Mouse (Mus musculus) heart, embryonic 10.5 days (tissue): ENCODE measurements at regions not wholly inside any gene's neighbourhood (a gene's known extent, or its start where the extent isn't known, plus 50 kb on each side); places are given as distances from the start of the nearest gene placed in this dataset.
"Not testable (repeated sequence)": the region's sequence is repeated elsewhere in the genome, so short reads cannot be mapped to it uniquely, and the experiment has no call there.

ENCODE experiments used
- DNase-seq: peaks from one replicate; pipeline ENCODE4 v3.0.0-alpha.2; 2017; ENCODE audit warnings: low spot score
- H3K27ac ChIP-seq: fragments of 300-500 bp; sonication (generic); 2 replicates; pipeline ENCODE4 v1.5.1; 2016; ENCODE audit warnings: mild to moderate bottlenecking
- H3K27me3 ChIP-seq: fragments of 300-500 bp; sonication (generic); 2 replicates; pipeline ENCODE4 v1.6.1; 2016; ENCODE audit warnings: mild to moderate bottlenecking; ENCODE audit not compliant: poor library complexity, insufficient read depth, severe bottlenecking
- H3K36me3 ChIP-seq: fragments of 300-500 bp; sonication (generic); 2 replicates; pipeline ENCODE4 v1.6.1; 2016; ENCODE audit warnings: mild to moderate bottlenecking, moderate library complexity
- H3K4me1 ChIP-seq: fragments of 300-500 bp; sonication (generic); 2 replicates; pipeline ENCODE4 v1.6.1; 2016; ENCODE audit warnings: mild to moderate bottlenecking
- H3K4me3 ChIP-seq: fragments of 300-500 bp; sonication (generic); 2 replicates; pipeline ENCODE4 v1.5.1; 2016; ENCODE audit warnings: mild to moderate bottlenecking, moderate library complexity
- H3K9me3 ChIP-seq: fragments of 300-500 bp; sonication (generic); 2 replicates; pipeline ENCODE4 v1.6.1; 2016; ENCODE audit warnings: mild to moderate bottlenecking, moderate library complexity
- WGBS: fragments of 180-500 bp; shearing (Covaris S2); methylation state at CpG from one replicate; pipeline ENCODE4 v1.1.7; 2016; 5-methylcytosine and 5-hydroxymethylcytosine counted together

GRCm38 (mm10) chr17:79538789-79539188 lies 72.9 kb upstream of the Rmdn2 start:
- H3K27me3 ChIP-seq = no peaks in the 10 kb centered on the region
- no peaks in the 10 kb centered on the region for H3K4me1 ChIP-seq
- 73% methylated on average over 4 of the region's 4 CpGs for WGBS
- no peak for DNase-seq
- no peak overlapping the region for H3K4me3 ChIP-seq
- no peak overlapping the region for H3K27ac ChIP-seq
- no peaks in the 10 kb centered on the region for H3K36me3 ChIP-seq
- H3K9me3 ChIP-seq = no peaks in the 10 kb centered on the region

GRCm38 (mm10) chr17:79540038-79540437 lies 71.6 kb upstream of the Rmdn2 start:
- no peak for DNase-seq
- 88% methylated on average over 1 of the region's 1 CpGs for WGBS
- Histone ChIP-seq H3K27me3 (no peaks in the 10 kb centered on the region), H3K27ac (no peak overlapping the region), H3K4me1 (no peaks in the 10 kb centered on the region; the same call in 1 of the 2 replicates), H3K4me3 (no peak overlapping the region), H3K36me3 (no peaks in the 10 kb centered on the region), H3K9me3 (no peaks in the 10 kb centered on the region)

- Histone ChIP-seq H3K27me3 (no peaks in the 10 kb centered on the region), H3K27ac (no peak overlapping the region), H3K4me1 (no peaks in the 10 kb centered on the region; the same call in 1 of the 2 replicates), H3K36me3 (no peaks in the 10 kb centered on the region), H3K9me3 (no peaks in the 10 kb centered on the region), H3K4me3 (no peak overlapping the region)
- 88% methylated on average over 2 of the region's 2 CpGs for WGBS
- DNase-seq = no peak
Measured at GRCm38 (mm10) chr17:79540511-79540910, 71.2 kb upstream of the Rmdn2 start.

- Histone ChIP-seq H3K27me3 (no peaks in the 10 kb centered on the region), H3K4me1 (peaks cover 5% of the 10 kb centered on the region; the same call in 1 of the 2 replicates), H3K36me3 (no peaks in the 10 kb centered on the region), H3K9me3 (no peaks in the 10 kb centered on the region), H3K4me3 (no peak overlapping the region), H3K27ac (no peak overlapping the region)
- no peak for DNase-seq
- WGBS = 68% methylated on average over 7 of the region's 7 CpGs
Measured at GRCm38 (mm10) chr17:79543907-79544522, 67.6 kb upstream of the Rmdn2 start.

- Histone ChIP-seq H3K27ac (no peak overlapping the region), H3K4me1 (peaks cover 5% of the 10 kb centered on the region; the same call in 1 of the 2 replicates), H3K4me3 (no peak overlapping the region), H3K36me3 (no peaks in the 10 kb centered on the region), H3K9me3 (no peaks in the 10 kb centered on the region), H3K27me3 (no peaks in the 10 kb centered on the region)
- WGBS = 81% methylated on average over 2 of the region's 2 CpGs
- DNase-seq = no peak
Measured at GRCm38 (mm10) chr17:79545878-79546277, 65.8 kb upstream of the Rmdn2 start.

- H3K27me3 ChIP-seq = no peaks in the 10 kb centered on the region
- peaks cover 5% of the 10 kb centered on the region; the same call in 1 of the 2 replicates for H3K4me1 ChIP-seq
- no peaks in the 10 kb centered on the region for H3K36me3 ChIP-seq
- WGBS = 94% methylated on average over 2 of the region's 2 CpGs
- H3K4me3 ChIP-seq = no peak overlapping the region
- H3K9me3 ChIP-seq = no peaks in the 10 kb centered on the region
- DNase-seq = no peak
- no peak overlapping the region for H3K27ac ChIP-seq
Measured at GRCm38 (mm10) chr17:79547075-79547474, 64.6 kb upstream of the Rmdn2 start.

- no peaks in the 10 kb centered on the region for H3K9me3 ChIP-seq
- WGBS = 54% methylated on average over 3 of the region's 3 CpGs
- no peak for DNase-seq
- no peaks in the 10 kb centered on the region for H3K27me3 ChIP-seq
- no peak overlapping the region for H3K4me3 ChIP-seq
- H3K27ac ChIP-seq = peak overlapping the region; percentile 67; the same call in 1 of the 2 replicates
- H3K36me3 ChIP-seq = no peaks in the 10 kb centered on the region
- H3K4me1 ChIP-seq = peaks cover 5% of the 10 kb centered on the region; the same call in 1 of the 2 replicates
Measured at GRCm38 (mm10) chr17:79547524-79547923, 64.1 kb upstream of the Rmdn2 start.

GRCm38 (mm10) chr17:79550409-79550808 lies 61.3 kb upstream of the Rmdn2 start:
- H3K4me3 ChIP-seq, H3K36me3 ChIP-seq, DNase-seq, H3K4me1 ChIP-seq, H3K27me3 ChIP-seq, H3K27ac ChIP-seq, H3K9me3 ChIP-seq: not testable (repeated sequence)
- 75% methylated on average over 1 of the region's 1 CpGs for WGBS

- H3K36me3 ChIP-seq = no peaks in the 10 kb centered on the region
- H3K4me1 ChIP-seq = no peaks in the 10 kb centered on the region
- H3K4me3 ChIP-seq = no peak overlapping the region
- H3K27me3 ChIP-seq = no peaks in the 10 kb centered on the region
- H3K27ac ChIP-seq = no peak overlapping the region
- H3K9me3 ChIP-seq = no peaks in the 10 kb centered on the region
- WGBS = 75% methylated on average over 2 of the region's 2 CpGs
- DNase-seq = no peak
Measured at GRCm38 (mm10) chr17:79553850-79554249, 57.8 kb upstream of the Rmdn2 start.

GRCm38 (mm10) chr17:79555593-79555992 lies 56.1 kb upstream of the Rmdn2 start:
- peaks cover 15% of the 10 kb centered on the region for H3K9me3 ChIP-seq
- H3K4me3 ChIP-seq = no peak overlapping the region
- WGBS = 59% methylated on average over 1 of the region's 1 CpGs
- H3K27ac ChIP-seq = no peak overlapping the region
- H3K27me3 ChIP-seq = no peaks in the 10 kb centered on the region
- peaks cover 7% of the 10 kb centered on the region; the same call in 1 of the 2 replicates for H3K36me3 ChIP-seq
- no peaks in the 10 kb centered on the region for H3K4me1 ChIP-seq
- DNase-seq = no peak
